Mouse (Mus musculus) CH12.LX (cell line): ENCODE results near the gene Nfkbiz. TPM values are rescaled to one million over a fixed set of nuclear protein-coding genes. Genes with fewer than 3 reads are reported as not detected.

ENCODE experiments used
- DNase-seq: peaks from one replicate; pipeline ENCODE4 v3.0.0-alpha.2; 2013; ENCODE audit errors: extremely low read depth
- H3K27ac ChIP-seq: 2 replicates; pipeline ENCODE4 v1.5.1; 2012; ENCODE audit warnings: low read depth, mild to moderate bottlenecking, control low read depth, moderate library complexity; ENCODE audit not compliant: insufficient read depth
- H3K27me3 ChIP-seq: replicated peaks from 2 replicates; pipeline ENCODE3; 2012; ENCODE audit warnings: inconsistent platforms
- H3K36me3 ChIP-seq, 2 experiments: replicated peaks in 1 of 2; 2 replicates each; pipeline versions ENCODE3 to v1.6.1; 2012; ENCODE audit warnings: inconsistent platforms in 1 of 2, low read length in 1 of 2, mild to moderate bottlenecking in 1 of 2, mixed read lengths in 1 of 2, moderate library complexity in 1 of 2; ENCODE audit not compliant: control insufficient read depth in 1 of 2, insufficient read depth in 1 of 2
- H3K4me1 ChIP-seq, 2 experiments: 2 replicates each; pipeline ENCODE4 v1.6.1; 2012; ENCODE audit warnings: inconsistent platforms in 1 of 2, moderate library complexity in 1 of 2; ENCODE audit not compliant: insufficient read depth in 2 of 2, control insufficient read depth in 1 of 2
- H3K4me2 ChIP-seq: 2 replicates; pipeline ENCODE4 v1.6.1; 2012; ENCODE audit warnings: low read depth, mild to moderate bottlenecking, control low read depth; ENCODE audit not compliant: poor library complexity, insufficient read depth, severe bottlenecking
- H3K4me3 ChIP-seq, 3 experiments: fragments of 150-350 bp in 1 of 3; sonication (generic) in 1 of 3; replicated peaks in 1 of 3; 2 replicates each; pipeline versions ENCODE3 to v1.5.1; 2011 to 2012; ENCODE audit warnings: low read depth in 2 of 3, low read length in 2 of 3, mild to moderate bottlenecking in 2 of 3, moderate library complexity in 2 of 3, control low read depth in 1 of 3, improper control_type of control experiment in 1 of 3, inconsistent platforms in 1 of 3, mixed read lengths in 1 of 3; ENCODE audit not compliant: poor library complexity in 1 of 3
- H3K79me2 ChIP-seq: replicated peaks from 2 replicates; pipeline ENCODE4 v1.6.1; 2012; ENCODE audit warnings: mild to moderate bottlenecking, moderate library complexity; ENCODE audit not compliant: control insufficient read depth, poor library complexity, insufficient read depth, severe bottlenecking; ENCODE audit errors: extremely low read depth
- H3K9ac ChIP-seq: 2 replicates; pipeline ENCODE4 v1.6.1; 2012; ENCODE audit warnings: low read depth, mild to moderate bottlenecking, control low read depth, moderate library complexity; ENCODE audit not compliant: insufficient read depth
- H3K9me3 ChIP-seq: replicated peaks from 2 replicates; pipeline ENCODE3; 2012; ENCODE audit warnings: low read length, inconsistent platforms, mixed read lengths
- BHLHE40 ChIP-seq: IDR thresholded peaks from 2 replicates; pipeline ENCODE4 v1.6.1; 2011; ENCODE audit warnings: mild to moderate bottlenecking, low read depth, low read length, improper control_type of control experiment
- CHD1 ChIP-seq: IDR thresholded peaks from 2 replicates; pipeline ENCODE4 v1.6.1; 2012; ENCODE audit warnings: low read depth, low read length, improper control_type of control experiment, inconsistent platforms
- CHD2 ChIP-seq: IDR thresholded peaks from 2 replicates; pipeline ENCODE4 v1.6.1; 2011; ENCODE audit warnings: low read length, improper control_type of control experiment
- CTCF ChIP-seq, 2 experiments: IDR thresholded peaks in 1 of 2; conservative IDR thresholded peaks in 1 of 2; 2 replicates each; pipeline ENCODE4 v1.5.1; 2011 to 2012; ENCODE audit warnings: low read depth in 2 of 2, low read length in 2 of 2, improper control_type of control experiment in 1 of 2, inconsistent platforms in 1 of 2, mild to moderate bottlenecking in 1 of 2, moderate library complexity in 1 of 2
- E2F4 ChIP-seq: IDR thresholded peaks from 2 replicates; pipeline ENCODE4 v1.6.1; 2011; ENCODE audit warnings: low read depth, low read length, improper control_type of control experiment; ENCODE audit not compliant: insufficient replicate concordance
- ELF1 ChIP-seq: IDR thresholded peaks from 2 replicates; pipeline ENCODE4 v1.6.1; 2014; ENCODE audit warnings: low read depth, mild to moderate bottlenecking, inconsistent platforms, low read length, improper control_type of control experiment
- EP300 ChIP-seq: IDR thresholded peaks from 2 replicates; pipeline ENCODE4 v1.6.1; 2011; ENCODE audit warnings: low read length, improper control_type of control experiment
- ETS1 ChIP-seq: conservative IDR thresholded peaks from 2 replicates; pipeline ENCODE4 v1.6.1; 2012; ENCODE audit warnings: low read depth, mild to moderate bottlenecking, inconsistent platforms, low read length, improper control_type of control experiment, moderate library complexity
- GABPA ChIP-seq: IDR thresholded peaks from 2 replicates; pipeline ENCODE4 v1.6.1; 2012; ENCODE audit warnings: low read depth, low read length, improper control_type of control experiment, inconsistent platforms; ENCODE audit not compliant: insufficient replicate concordance
- HCFC1 ChIP-seq: IDR thresholded peaks from 2 replicates; pipeline ENCODE4 v1.6.1; 2012; ENCODE audit warnings: low read depth, mild to moderate bottlenecking, inconsistent platforms, low read length, improper control_type of control experiment
- IRF4 ChIP-seq: IDR thresholded peaks from 2 replicates; pipeline ENCODE4 v1.6.1; 2014; ENCODE audit warnings: low read depth, mild to moderate bottlenecking, inconsistent platforms, low read length, improper control_type of control experiment
- JUN ChIP-seq: IDR thresholded peaks from 2 replicates; pipeline ENCODE4 v1.6.1; 2011; ENCODE audit warnings: low read depth, mild to moderate bottlenecking, low read length, improper control_type of control experiment, moderate library complexity; ENCODE audit not compliant: insufficient read depth
- JUND ChIP-seq: conservative IDR thresholded peaks from 2 replicates; pipeline ENCODE4 v1.6.1; 2011; ENCODE audit warnings: low read depth, low read length, improper control_type of control experiment
- KAT2A ChIP-seq: IDR thresholded peaks from 2 replicates; pipeline ENCODE4 v1.6.1; 2012; ENCODE audit warnings: low read length, improper control_type of control experiment, inconsistent platforms; ENCODE audit not compliant: insufficient replicate concordance
- MAFK ChIP-seq: IDR thresholded peaks from 2 replicates; pipeline ENCODE4 v1.6.1; 2011; ENCODE audit warnings: low read length, improper control_type of control experiment; ENCODE audit not compliant: insufficient replicate concordance
- MAX ChIP-seq: IDR thresholded peaks from 2 replicates; pipeline ENCODE4 v1.6.1; 2011; ENCODE audit warnings: low read length, improper control_type of control experiment
- MAZ ChIP-seq: IDR thresholded peaks from 2 replicates; pipeline ENCODE4 v1.6.1; 2012; ENCODE audit warnings: low read depth, mild to moderate bottlenecking, inconsistent platforms, low read length, improper control_type of control experiment, moderate library complexity
- MEF2A ChIP-seq: IDR thresholded peaks from 2 replicates; pipeline ENCODE4 v1.6.1; 2014; ENCODE audit warnings: low read depth, mild to moderate bottlenecking, inconsistent platforms, low read length, improper control_type of control experiment, borderline replicate concordance
- MXI1 ChIP-seq: IDR thresholded peaks from 2 replicates; pipeline ENCODE4 v1.6.1; 2011; ENCODE audit warnings: mild to moderate bottlenecking, low read depth, low read length, improper control_type of control experiment
- MYC ChIP-seq: IDR thresholded peaks from 2 replicates; pipeline ENCODE4 v1.6.1; 2011; ENCODE audit warnings: low read depth, mild to moderate bottlenecking, improper control_type of control experiment, low read length
- NELFE ChIP-seq: IDR thresholded peaks from 2 replicates; pipeline ENCODE4 v1.6.1; 2011; ENCODE audit warnings: low read depth, low read length, improper control_type of control experiment
- NRF1 ChIP-seq: IDR thresholded peaks from 2 replicates; pipeline ENCODE4 v1.6.1; 2014; ENCODE audit warnings: low read depth, mild to moderate bottlenecking, inconsistent platforms, low read length, improper control_type of control experiment, moderate library complexity
- PAX5 ChIP-seq: IDR thresholded peaks from 2 replicates; pipeline ENCODE4 v1.6.1; 2012; ENCODE audit warnings: low read length, inconsistent platforms, mixed read lengths
- POLR2A ChIP-seq: IDR thresholded peaks from 2 replicates; pipeline ENCODE4 v1.6.1; 2011; ENCODE audit warnings: low read depth, mild to moderate bottlenecking, improper control_type of control experiment, low read length
- POLR2AphosphoS2 ChIP-seq: IDR thresholded peaks from 2 replicates; pipeline ENCODE4 v1.6.1; 2011; ENCODE audit warnings: low read depth, low read length, improper control_type of control experiment
- RAD21 ChIP-seq: IDR thresholded peaks from 2 replicates; pipeline ENCODE4 v1.6.1; 2011; ENCODE audit warnings: low read depth, mild to moderate bottlenecking, low read length, improper control_type of control experiment, moderate library complexity
- RCOR1 ChIP-seq: conservative IDR thresholded peaks from 2 replicates; pipeline ENCODE4 v1.6.1; 2012; ENCODE audit warnings: low read depth, mild to moderate bottlenecking, inconsistent platforms, low read length, improper control_type of control experiment
- SIN3A ChIP-seq: IDR thresholded peaks from 2 replicates; pipeline ENCODE4 v1.6.1; 2012; ENCODE audit warnings: low read length, improper control_type of control experiment, inconsistent platforms
- SMC3 ChIP-seq: IDR thresholded peaks from 2 replicates; pipeline ENCODE4 v1.6.1; 2011; ENCODE audit warnings: low read depth, low read length, improper control_type of control experiment
- TBP ChIP-seq: conservative IDR thresholded peaks from 2 replicates; pipeline ENCODE4 v1.6.1; 2011; ENCODE audit warnings: low read depth, low read length, improper control_type of control experiment
- TCF12 ChIP-seq: IDR thresholded peaks from 2 replicates; pipeline ENCODE4 v1.6.1; 2014; ENCODE audit warnings: low read depth, mild to moderate bottlenecking, inconsistent platforms, low read length, improper control_type of control experiment
- UBTF ChIP-seq: IDR thresholded peaks from 2 replicates; pipeline ENCODE4 v1.6.1; 2012; ENCODE audit warnings: low read depth, mild to moderate bottlenecking, inconsistent platforms, low read length, improper control_type of control experiment, moderate library complexity
- USF1 ChIP-seq: IDR thresholded peaks from 2 replicates; pipeline ENCODE4 v1.6.1; 2014; ENCODE audit warnings: low read depth, mild to moderate bottlenecking, inconsistent platforms, low read length, improper control_type of control experiment
- USF2 ChIP-seq: conservative IDR thresholded peaks from 2 replicates; pipeline ENCODE4 v1.6.1; 2011; ENCODE audit warnings: low read depth, low read length, improper control_type of control experiment
- ZC3H11A ChIP-seq: IDR thresholded peaks from 2 replicates; pipeline ENCODE4 v1.6.1; 2012; ENCODE audit warnings: low read depth, mild to moderate bottlenecking, inconsistent platforms, low read length, improper control_type of control experiment
- ZKSCAN1 ChIP-seq: IDR thresholded peaks from 2 replicates; pipeline ENCODE4 v1.6.1; 2012; ENCODE audit warnings: low read depth, inconsistent platforms, low read length, improper control_type of control experiment, borderline replicate concordance
- ZMIZ1 ChIP-seq: IDR thresholded peaks from 2 replicates; pipeline ENCODE4 v1.6.1; 2012; ENCODE audit warnings: low read depth, mild to moderate bottlenecking, inconsistent platforms, low read length, improper control_type of control experiment
- ZNF384 ChIP-seq: IDR thresholded peaks from 2 replicates; pipeline ENCODE4 v1.6.1; 2012; ENCODE audit warnings: low read depth, low read length, improper control_type of control experiment, inconsistent platforms
- dilution Hi-C: fragments of 300-500 bp; cut with MboI; formaldehyde crosslinking; loops from 2 replicates; pipeline ENCODE4 v1.14.3; 2020; ENCODE audit warnings: low sequenced_read_pairs; ENCODE audit not compliant: extremely low pct_unique_long_range_greater_than_20kb, extremely low pct_ligation_motif_present
- in situ Hi-C: fragments of 300-500 bp; cut with MboI; formaldehyde crosslinking; loops from 3 replicates; pipeline ENCODE4 v1.14.3; 2019; ENCODE audit warnings: low sequenced_read_pairs, low pct_ligation_motif_present, low pct_unique_long_range_greater_than_20kb, mixed read lengths
- polyA plus RNA-seq: library from polyadenylated mRNA; unstranded; fragments of >175 nt; gene quantifications from 2 replicates; pipeline ENCODE4 v1.2.1, GENCODE M21; 2012; ENCODE audit warnings: low read depth; ENCODE audit not compliant: insufficient read length
- total RNA-seq, 2 experiments: library from RNA; depleted of rRNA; stranded (reverse); fragments of 300-350 nt in 1 of 2; fragments of >200 nt in 1 of 2; gene quantifications; 2 replicates each; pipeline ENCODE4 v1.2.3; 2012 to 2014

Nfkbiz gene
- total and polyA plus RNA-seq, 3 experiments: 13.7 to 19.7 (median 17.1) TPM

DNA sequence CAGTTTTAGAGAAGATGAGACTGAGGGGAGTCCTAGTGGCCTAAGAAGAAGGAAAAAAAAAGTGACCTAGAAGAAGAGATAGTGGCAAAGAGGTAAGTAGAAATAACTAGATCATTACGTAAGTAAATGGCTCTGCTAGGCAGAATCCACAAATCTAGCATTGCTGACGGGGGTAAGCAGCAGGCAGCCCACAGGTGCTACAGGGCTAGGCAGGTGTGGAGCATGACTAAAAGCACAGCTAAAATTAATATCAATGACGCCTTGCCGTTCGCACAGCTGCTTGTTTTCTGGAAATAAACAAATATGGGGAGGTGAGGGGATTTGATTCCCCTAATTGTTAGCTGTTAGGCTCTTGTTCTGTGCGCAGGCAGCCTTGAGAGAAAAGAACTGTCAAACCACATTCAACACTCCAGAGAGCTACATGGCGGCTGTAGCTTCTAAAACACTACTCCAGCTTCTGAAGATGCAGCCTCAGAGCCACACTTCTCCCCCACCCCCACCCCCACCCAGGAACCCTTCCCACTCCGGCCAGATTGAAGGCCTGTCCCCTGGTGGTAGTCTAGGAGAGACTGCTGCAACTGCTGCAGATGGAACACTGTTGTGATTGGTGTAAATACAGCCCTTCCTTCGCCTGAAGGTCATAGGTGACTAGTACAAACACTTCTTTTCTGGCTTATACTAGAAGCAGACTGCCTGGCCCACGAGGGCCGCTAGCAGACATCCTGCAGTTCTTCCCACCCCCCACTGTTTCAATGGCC lies 15.1 kb downstream of the Nfkbiz start:
- peak overlapping the region; percentile 18 to 92 (median 60) for H3K4me3 ChIP-seq
- TF ChIP-seq RCOR1 (peak; percentile 71; the same call in 1 of the 2 replicates), ELF1 (no peak; the same call in 1 of the 2 replicates), NELFE (0 out of 2 replicates have a peak, but pooled peaks have one; percentile 24), CTCF (conservative IDR thresholded peaks at IDR 0.05 in 1 of 2, IDR thresholded peaks at IDR 0.05 in 1 of 2; ENCODE audit: low read depth in 2 of 2, low read length in 2 of 2) (peak in 1 of 2 experiments; percentile 57; a peak in 2 of 4 replicates), EP300 (peak; percentile 72), MEF2A (peak; percentile 72), USF1 (no peak), RAD21 (peak; percentile 36), SIN3A (peak; percentile 73), E2F4 (no peak), HCFC1 (no peak; the same call in 1 of the 2 replicates), TCF12 (peak; percentile 83), ZMIZ1 (no peak), MAFK (no peak), KAT2A (no peak), PAX5 (no peak), POLR2AphosphoS2 (no peak), UBTF (no peak), MXI1 (no peak; the same call in 1 of the 2 replicates), GABPA (no peak), TBP (no peak), POLR2A (no peak; the same call in 1 of the 2 replicates), NRF1 (no peak), JUN (no peak), CHD1 (0 out of 2 replicates have a peak, but pooled peaks have one; percentile 23), CHD2 (peak; percentile 65), JUND (peak; percentile 22; the same call in 1 of the 2 replicates), USF2 (no peak), SMC3 (peak; percentile 69), ZNF384 (peak; percentile 54), ZKSCAN1 (no peak), MYC (0 out of 2 replicates have a peak, but pooled peaks have one; percentile 51), BHLHE40 (peak; percentile 34; the same call in 1 of the 2 replicates), ETS1 (peak; percentile 62), MAZ (peak; percentile 15), MAX (peak; percentile 49), IRF4 (no peak), ZC3H11A (no peak)
- TF ChIP-seq, all 38 proteins: peak for 18
- H3K27me3 ChIP-seq: no peaks in the 10 kb centered on the region
- peak; percentile 74 for DNase-seq
- dilution Hi-C loops: no loop called here
- H3K4me1 ChIP-seq: peaks cover 4 to 54% of the 10 kb centered on the region in 2 experiments
- no peaks in the 10 kb centered on the region for H3K9me3 ChIP-seq
- peaks cover 72% of the 10 kb centered on the region for H3K79me2 ChIP-seq
- H3K4me2 ChIP-seq: peak overlapping the region; percentile 99
- peaks cover 1 to 42% of the 10 kb centered on the region in 2 experiments for H3K36me3 ChIP-seq
- H3K27ac ChIP-seq: peak overlapping the region; percentile 61
- in situ Hi-C loops: no loop called here
- peak overlapping the region; percentile 74 for H3K9ac ChIP-seq
